Mouse (Mus musculus): ENCODE data around the gene Hspa8. TPM values are rescaled to one million over a fixed set of nuclear protein-coding genes. Genes with fewer than 3 reads are reported as not detected.
"Not testable (repeated sequence)": the region's sequence is repeated elsewhere in the genome, so short reads cannot be mapped to it uniquely, and the experiment has no call there.

Gene Hspa8
- polyA plus RNA-seq, 2 experiments: 1,148 to 1,333 TPM

DNA sequence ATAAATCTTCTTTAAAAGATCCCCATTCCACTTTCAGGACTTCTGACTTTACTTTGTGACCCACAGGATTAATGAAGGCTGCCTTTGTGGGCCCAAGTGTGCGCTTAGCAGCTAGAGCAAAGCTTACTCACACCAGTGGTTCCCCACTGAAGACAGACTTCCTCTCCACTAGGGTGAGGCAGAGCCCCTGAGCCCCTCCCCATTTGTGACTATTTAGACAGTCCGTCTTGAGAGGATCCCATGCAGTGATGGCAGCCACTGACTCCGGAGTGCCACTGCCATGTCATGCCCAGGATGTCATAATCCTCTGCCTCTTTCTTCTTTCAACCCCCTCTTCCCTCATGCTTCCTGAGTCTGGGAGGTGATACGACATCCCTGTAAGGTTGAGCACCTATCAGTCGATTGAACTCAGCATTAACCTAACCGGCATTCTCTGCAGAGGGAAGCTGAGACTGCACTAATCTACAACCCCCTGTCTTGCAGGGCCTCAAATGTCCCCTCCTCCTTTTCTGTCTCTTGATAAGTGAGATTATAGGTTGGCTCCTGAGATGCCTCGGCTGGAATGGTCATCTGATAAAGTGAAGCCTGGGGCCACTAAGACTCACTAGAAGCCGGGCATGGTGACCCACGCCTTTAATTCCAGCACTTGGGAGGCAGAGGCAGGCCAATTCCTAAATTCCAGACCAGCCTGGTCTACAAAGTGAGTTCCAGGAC lies 2.4 kb upstream of the Hspa8 start:
- ATAC-seq (ENCODE audit: insufficient read depth): no peak
- WGBS (ENCODE audit: insufficient replicate concordance): 25% methylated on average over 9 of the region's 9 CpGs
- Histone ChIP-seq H3K4me1 (replicated peaks; ENCODE audit: control insufficient read depth in 2 of 2, insufficient read depth in 2 of 2, low read length in 1 of 2) (peaks cover 14 to 16% of the 10 kb centered on the region in 2 experiments), H3K4me2 (ENCODE audit: low read depth) (peak overlapping the region; percentile 95), H3K9ac (replicated peaks) (peak overlapping the region; percentile 99), H3K27ac (peak overlapping the region; percentile 92), H3K27me3 (ENCODE audit: control insufficient read depth, insufficient read depth, low read length) (no peaks in the 10 kb centered on the region), H3K9me3 (ENCODE audit: control insufficient read depth, low read length) (no peaks in the 10 kb centered on the region), H3K36me3 (replicated peaks; ENCODE audit: control insufficient read depth, insufficient read depth, low read depth) (peaks cover 13% of the 10 kb centered on the region), H3K4me3 (ENCODE audit: insufficient read depth in 1 of 2, low read depth in 2 of 2, low read length in 2 of 2) (no peak overlapping the region)
- DNase-seq (ENCODE audit: low read depth in 3 of 3, low spot score in 3 of 3): no peak
- TF ChIP-seq CTCF (IDR thresholded peaks at IDR 0.05; ENCODE audit: low read depth) (no peak), EP300 (IDR thresholded peaks at IDR 0.05; ENCODE audit: low read depth) (no peak)

- H3K4me2 ChIP-seq (ENCODE audit: low read depth): peak overlapping the region; percentile 95
- peak overlapping the region; percentile 99 for H3K9ac ChIP-seq (replicated peaks)
- H3K9me3 ChIP-seq (ENCODE audit: control insufficient read depth, low read length): no peaks in the 10 kb centered on the region
- peaks cover 20% of the 10 kb centered on the region for H3K36me3 ChIP-seq (replicated peaks; ENCODE audit: control insufficient read depth, insufficient read depth, low read depth)
- no peak for ATAC-seq (ENCODE audit: insufficient read depth)
- H3K4me3 ChIP-seq (ENCODE audit: insufficient read depth in 1 of 2, low read depth in 2 of 2, low read length in 2 of 2): peak overlapping the region; percentile 11 to 79; a peak in 3 of 4 replicates
- peaks cover 14 to 18% of the 10 kb centered on the region in 2 experiments for H3K4me1 ChIP-seq (replicated peaks; ENCODE audit: control insufficient read depth in 2 of 2, insufficient read depth in 2 of 2, low read length in 1 of 2)
- no peak for DNase-seq (ENCODE audit: low read depth in 3 of 3, low spot score in 3 of 3)
- no peaks in the 10 kb centered on the region for H3K27me3 ChIP-seq (ENCODE audit: control insufficient read depth, insufficient read depth, low read length)
- WGBS (ENCODE audit: insufficient replicate concordance): 36% methylated on average over 3 of the region's 3 CpGs
- H3K27ac ChIP-seq: peak overlapping the region; percentile 92
- TF ChIP-seq EP300 (IDR thresholded peaks at IDR 0.05; ENCODE audit: low read depth) (no peak), CTCF (IDR thresholded peaks at IDR 0.05; ENCODE audit: low read depth) (no peak)
These were observed 1.7 kb upstream of the Hspa8 start for GRCm38 (mm10) chr9:40799112-40799511.

- Histone ChIP-seq H3K4me2 (ENCODE audit: low read depth) (peak overlapping the region; percentile 95), H3K9me3 (ENCODE audit: control insufficient read depth, low read length) (no peaks in the 10 kb centered on the region), H3K27ac (peak overlapping the region; percentile 92), H3K4me3 (ENCODE audit: insufficient read depth in 1 of 2, low read depth in 2 of 2, low read length in 2 of 2) (peak overlapping the region; percentile 79 to 80), H3K9ac (replicated peaks) (peak overlapping the region; percentile 99), H3K36me3 (replicated peaks; ENCODE audit: control insufficient read depth, insufficient read depth, low read depth) (peaks cover 28% of the 10 kb centered on the region), H3K4me1 (replicated peaks; ENCODE audit: control insufficient read depth in 2 of 2, insufficient read depth in 2 of 2, low read length in 1 of 2) (peaks cover 14 to 16% of the 10 kb centered on the region in 2 experiments), H3K27me3 (ENCODE audit: control insufficient read depth, insufficient read depth, low read length) (no peaks in the 10 kb centered on the region)
- no peak for TF ChIP-seq CTCF (IDR thresholded peaks at IDR 0.05; ENCODE audit: low read depth)
- no peak; the same call in 1 of the 2 replicates for TF ChIP-seq EP300 (IDR thresholded peaks at IDR 0.05; ENCODE audit: low read depth)
- DNase-seq (ENCODE audit: low read depth in 3 of 3, low spot score in 3 of 3) (peak in 2 of 3 experiments; percentile 68 to 71), ATAC-seq (ENCODE audit: insufficient read depth) (no peak; the same call in 1 of the 2 replicates)
- WGBS (ENCODE audit: insufficient replicate concordance): under 1% methylated on average over 30 of the region's 30 CpGs
These were observed 815 bp upstream of the Hspa8 start for GRCm38 (mm10) chr9:40799837-40800501.

DNA sequence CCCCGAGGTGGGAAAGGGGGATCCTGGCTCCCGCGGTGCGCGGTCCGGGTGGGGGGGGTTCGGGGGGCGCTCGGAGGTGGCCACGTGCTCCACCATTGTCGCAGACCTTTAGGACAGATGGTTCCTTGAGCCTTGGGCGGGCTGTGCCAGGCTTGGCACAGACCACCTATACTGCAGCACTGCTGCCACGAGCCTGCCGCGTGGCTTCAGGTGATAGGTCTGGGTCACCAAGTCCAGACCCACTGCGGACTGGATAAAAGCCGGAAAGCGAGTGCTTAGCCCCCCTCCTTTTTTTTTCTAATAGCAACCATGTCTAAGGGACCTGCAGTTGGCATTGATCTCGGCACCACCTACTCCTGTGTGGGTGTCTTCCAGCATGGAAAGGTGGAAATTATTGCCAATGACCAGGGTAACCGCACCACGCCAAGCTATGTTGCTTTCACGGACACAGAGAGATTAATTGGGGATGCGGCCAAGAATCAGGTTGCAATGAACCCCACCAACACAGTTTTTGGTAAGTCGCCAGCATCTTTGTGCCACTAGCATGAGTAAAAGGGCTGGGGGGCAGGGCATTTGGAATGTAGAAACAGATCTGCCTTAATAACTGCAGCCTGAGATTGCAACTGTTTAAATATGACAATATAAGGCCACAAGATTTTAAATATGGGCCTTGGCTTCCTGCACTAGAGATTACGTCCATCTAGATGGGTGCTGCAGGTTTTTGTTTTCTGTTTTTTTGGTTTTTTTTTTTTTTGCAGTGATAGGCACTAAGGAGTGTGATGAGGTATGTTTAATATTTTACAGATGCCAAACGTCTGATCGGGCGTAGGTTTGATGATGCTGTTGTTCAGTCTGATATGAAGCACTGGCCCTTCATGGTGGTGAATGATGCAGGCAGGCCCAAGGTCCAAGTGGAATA lies 1.1 kb downstream of the Hspa8 start:
- not testable (repeated sequence) for ATAC-seq (ENCODE audit: insufficient read depth); H3K9me3 ChIP-seq (ENCODE audit: control insufficient read depth, low read length); H3K27me3 ChIP-seq (ENCODE audit: control insufficient read depth, insufficient read depth, low read length); DNase-seq (ENCODE audit: low read depth in 3 of 3, low spot score in 3 of 3)
- peaks cover 14 to 19% of the 10 kb centered on the region in 2 experiments for H3K4me1 ChIP-seq (replicated peaks; ENCODE audit: control insufficient read depth in 2 of 2, insufficient read depth in 2 of 2, low read length in 1 of 2)
- peak overlapping the region; percentile 92 for H3K9ac ChIP-seq (replicated peaks)
- H3K4me3 ChIP-seq (ENCODE audit: insufficient read depth in 1 of 2, low read depth in 2 of 2, low read length in 2 of 2): peak overlapping the region; percentile 79 to 80
- WGBS (ENCODE audit: insufficient replicate concordance): under 1% methylated on average over 28 of the region's 28 CpGs
- H3K36me3 ChIP-seq (replicated peaks; ENCODE audit: control insufficient read depth, insufficient read depth, low read depth): peaks cover 42% of the 10 kb centered on the region
- peak overlapping the region; percentile 76 for H3K27ac ChIP-seq
- peak overlapping the region; percentile 72 for H3K4me2 ChIP-seq (ENCODE audit: low read depth)

- peak overlapping the region; percentile 92 for H3K9ac ChIP-seq (replicated peaks)
- peak overlapping the region; percentile 42 for H3K27ac ChIP-seq
- H3K36me3 ChIP-seq (replicated peaks; ENCODE audit: control insufficient read depth, insufficient read depth, low read depth): peaks cover 42% of the 10 kb centered on the region
- H3K27me3 ChIP-seq (ENCODE audit: control insufficient read depth, insufficient read depth, low read length); H3K9me3 ChIP-seq (ENCODE audit: control insufficient read depth, low read length); DNase-seq (ENCODE audit: low read depth in 3 of 3, low spot score in 3 of 3); ATAC-seq (ENCODE audit: insufficient read depth): not testable (repeated sequence)
- 2% methylated on average over 8 of the region's 8 CpGs for WGBS (ENCODE audit: insufficient replicate concordance)
- H3K4me1 ChIP-seq (replicated peaks; ENCODE audit: control insufficient read depth in 2 of 2, insufficient read depth in 2 of 2, low read length in 1 of 2): peaks cover 14 to 21% of the 10 kb centered on the region in 2 experiments
- peak overlapping the region; percentile 79 to 80 for H3K4me3 ChIP-seq (ENCODE audit: insufficient read depth in 1 of 2, low read depth in 2 of 2, low read length in 2 of 2)
- H3K4me2 ChIP-seq (ENCODE audit: low read depth): peak overlapping the region; percentile 72
These were observed 1.7 kb downstream of the Hspa8 start for GRCm38 (mm10) chr9:40802533-40802875.

DNA sequence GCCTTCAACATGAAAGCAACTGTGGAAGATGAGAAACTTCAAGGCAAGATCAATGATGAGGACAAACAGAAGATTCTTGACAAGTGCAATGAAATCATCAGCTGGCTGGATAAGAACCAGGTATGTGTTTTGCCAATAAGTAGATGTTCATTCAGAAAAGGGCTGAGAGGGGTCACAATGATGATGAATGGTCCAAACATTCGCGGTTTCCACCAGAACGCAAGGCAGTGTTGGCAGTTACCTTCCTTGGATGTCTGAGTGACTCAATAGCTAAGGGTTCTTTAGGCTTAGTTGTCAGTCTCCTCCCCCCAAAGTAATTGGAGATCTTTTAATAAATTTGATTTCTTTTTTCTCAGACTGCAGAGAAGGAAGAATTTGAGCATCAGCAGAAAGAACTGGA lies 3.8 kb downstream of the Hspa8 start:
- Histone ChIP-seq H3K4me2 (ENCODE audit: low read depth) (peak overlapping the region; percentile 49; the same call in 1 of the 2 replicates), H3K36me3 (replicated peaks; ENCODE audit: control insufficient read depth, insufficient read depth, low read depth) (peaks cover 42% of the 10 kb centered on the region), H3K4me3 (ENCODE audit: insufficient read depth in 1 of 2, low read depth in 2 of 2, low read length in 2 of 2) (peak overlapping the region in 1 of 2 experiments; percentile 10; a peak in 1 of 4 replicates)
- not testable (repeated sequence) for ATAC-seq (ENCODE audit: insufficient read depth); H3K27me3 ChIP-seq (ENCODE audit: control insufficient read depth, insufficient read depth, low read length); DNase-seq (ENCODE audit: low read depth in 3 of 3, low spot score in 3 of 3); H3K9me3 ChIP-seq (ENCODE audit: control insufficient read depth, low read length); H3K27ac ChIP-seq; H3K4me1 ChIP-seq (replicated peaks; ENCODE audit: control insufficient read depth in 2 of 2, insufficient read depth in 2 of 2, low read length in 1 of 2); H3K9ac ChIP-seq (replicated peaks)
- whole genome bisulfite sequencing (ENCODE audit: insufficient replicate concordance): 51% methylated on average over 3 of the region's 3 CpGs
